Mouse (Mus musculus) embryonic facial prominence, embryonic 13.5 days (tissue): Measurements from ENCODE around the gene Dnaja1. TPM values are rescaled to one million over a fixed set of nuclear protein-coding genes. Genes with fewer than 3 reads are reported as not detected.

Experiments
- ATAC-seq: fragments of 200-750 bp; cut with Nextera tagmentation; 2 replicates; pipeline ENCODE4 v1.8.0; 2017; ENCODE audit warnings: low read depth; ENCODE audit not compliant: insufficient number of reproducible peaks, insufficient read depth, low FRiP score, low TSS enrichment
- H3K27ac ChIP-seq: fragments of 300-500 bp; sonication (generic); 2 replicates; pipeline ENCODE4 v1.5.1; 2015; ENCODE audit warnings: moderate library complexity, mild to moderate bottlenecking, inconsistent platforms
- H3K27me3 ChIP-seq: fragments of 300-500 bp; sonication (generic); 2 replicates; pipeline ENCODE4 v1.6.1; 2015; ENCODE audit warnings: mild to moderate bottlenecking, inconsistent platforms
- H3K36me3 ChIP-seq: fragments of 300-500 bp; sonication (generic); 2 replicates; pipeline ENCODE4 v1.6.1; 2015; ENCODE audit warnings: mild to moderate bottlenecking, inconsistent platforms
- H3K4me1 ChIP-seq: fragments of 300-500 bp; sonication (generic); 2 replicates; pipeline ENCODE4 v1.6.1; 2015; ENCODE audit warnings: inconsistent platforms
- H3K4me2 ChIP-seq: fragments of 300-500 bp; sonication (generic); 2 replicates; pipeline ENCODE4 v1.6.1; 2015; ENCODE audit warnings: moderate library complexity, mild to moderate bottlenecking, inconsistent platforms
- H3K4me3 ChIP-seq: fragments of 300-500 bp; sonication (generic); 2 replicates; pipeline ENCODE4 v1.5.1; 2015; ENCODE audit warnings: mild to moderate bottlenecking, inconsistent platforms
- H3K9ac ChIP-seq: fragments of 300-500 bp; sonication (generic); 2 replicates; pipeline ENCODE4 v1.6.1; 2015; ENCODE audit warnings: mild to moderate bottlenecking, inconsistent platforms
- H3K9me3 ChIP-seq: fragments of 300-500 bp; sonication (generic); 2 replicates; pipeline ENCODE4 v1.6.1; 2016; ENCODE audit warnings: inconsistent platforms
- WGBS: fragments of 180-500 bp; shearing (Covaris S2); methylation state at CpG from one replicate; pipeline ENCODE4 v1.1.7; 2015; ENCODE audit warnings: mixed read lengths; 5-methylcytosine and 5-hydroxymethylcytosine counted together
- polyA plus RNA-seq: library from polyadenylated mRNA; unstranded; fragments of >200 nt; fragmentation: Nextera tagmentation; extraction: Ambion mirVana; gene quantifications from 2 replicates; pipeline ENCODE4 v1.2.1, GENCODE M21; 2015

Dnaja1 gene
- 435 and 438 TPM in 2 replicates for polyA plus RNA-seq

GRCm38 (mm10) chr4:40722011-40722666, at the start of gene Dnaja1:
Dnaja1 (plus strand) TSS chr4:40722150.
- Histone ChIP-seq H3K36me3 (peaks cover 26% of the 10 kb centered on the region), H3K9ac (peak within 1 kb of the TSS; percentile 95), H3K27ac (peak within 1 kb of the TSS; percentile 100), H3K9me3 (no peaks in the 10 kb centered on the region), H3K4me1 (peaks cover 32% of the 10 kb centered on the region), H3K4me2 (peak within 1 kb of the TSS; percentile 64), H3K4me3 (peak within 1 kb of the TSS; percentile 72), H3K27me3 (no peaks in the 10 kb centered on the region)
- WGBS: under 1% methylated on average over 54 of the region's 54 CpGs
- peak; percentile 93 for ATAC-seq

- H3K9ac ChIP-seq: no peak overlapping the region
- H3K27ac ChIP-seq: no peak overlapping the region
- H3K4me1 ChIP-seq: peaks cover 9% of the 10 kb centered on the region
- H3K9me3 ChIP-seq: no peaks in the 10 kb centered on the region
- H3K4me3 ChIP-seq: no peak overlapping the region
- no peak for ATAC-seq
- no peak overlapping the region for H3K4me2 ChIP-seq
- H3K36me3 ChIP-seq: no peaks in the 10 kb centered on the region
- WGBS: 93% methylated on average over 5 of the region's 5 CpGs
- peaks cover 4% of the 10 kb centered on the region; the same call in 1 of the 2 replicates for H3K27me3 ChIP-seq
Measured at GRCm38 (mm10) chr4:40673526-40673925, 48.4 kb upstream of the Dnaja1 start.

- WGBS: 13% methylated on average over 14 of the region's 14 CpGs
- H3K9me3 ChIP-seq: no peaks in the 10 kb centered on the region
- peaks cover 4% of the 10 kb centered on the region; the same call in 1 of the 2 replicates for H3K27me3 ChIP-seq
- H3K36me3 ChIP-seq: no peaks in the 10 kb centered on the region
- peaks cover 9% of the 10 kb centered on the region for H3K4me1 ChIP-seq
- ATAC-seq: no peak
- H3K27ac ChIP-seq: no peak overlapping the region
- H3K9ac ChIP-seq: no peak overlapping the region
- no peak overlapping the region for H3K4me3 ChIP-seq
- H3K4me2 ChIP-seq: peak overlapping the region; percentile 28; the same call in 1 of the 2 replicates
Measured at GRCm38 (mm10) chr4:40676338-40676737, 45.6 kb upstream of the Dnaja1 start.

DNA sequence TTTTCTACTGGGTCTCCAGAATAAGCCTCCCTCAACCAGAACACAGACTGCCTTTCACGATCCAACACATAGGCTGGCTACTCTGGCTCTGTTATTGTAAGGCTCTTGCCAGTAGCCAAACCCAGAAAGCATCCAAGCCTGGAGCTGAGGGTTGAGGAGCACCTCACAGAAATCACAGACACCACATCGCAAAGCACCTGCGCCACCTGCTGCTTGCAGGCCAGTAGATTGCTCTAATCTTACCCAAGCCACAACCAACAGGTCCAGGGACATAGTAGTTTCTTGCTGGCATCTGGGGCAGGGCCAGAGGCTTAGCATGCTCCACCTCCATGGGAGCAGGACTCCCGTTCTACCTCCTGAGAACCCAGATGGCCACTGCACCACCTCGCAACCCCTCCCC, 44.8 kb upstream of the Dnaja1 start:
- Histone ChIP-seq H3K4me3 (no peak overlapping the region), H3K9ac (no peak overlapping the region), H3K4me1 (peaks cover 9% of the 10 kb centered on the region), H3K4me2 (no peak overlapping the region), H3K27ac (no peak overlapping the region), H3K9me3 (no peaks in the 10 kb centered on the region), H3K27me3 (peaks cover 4% of the 10 kb centered on the region; the same call in 1 of the 2 replicates), H3K36me3 (no peaks in the 10 kb centered on the region)
- 35% methylated on average over 5 of the region's 5 CpGs for WGBS
- no peak for ATAC-seq

DNA sequence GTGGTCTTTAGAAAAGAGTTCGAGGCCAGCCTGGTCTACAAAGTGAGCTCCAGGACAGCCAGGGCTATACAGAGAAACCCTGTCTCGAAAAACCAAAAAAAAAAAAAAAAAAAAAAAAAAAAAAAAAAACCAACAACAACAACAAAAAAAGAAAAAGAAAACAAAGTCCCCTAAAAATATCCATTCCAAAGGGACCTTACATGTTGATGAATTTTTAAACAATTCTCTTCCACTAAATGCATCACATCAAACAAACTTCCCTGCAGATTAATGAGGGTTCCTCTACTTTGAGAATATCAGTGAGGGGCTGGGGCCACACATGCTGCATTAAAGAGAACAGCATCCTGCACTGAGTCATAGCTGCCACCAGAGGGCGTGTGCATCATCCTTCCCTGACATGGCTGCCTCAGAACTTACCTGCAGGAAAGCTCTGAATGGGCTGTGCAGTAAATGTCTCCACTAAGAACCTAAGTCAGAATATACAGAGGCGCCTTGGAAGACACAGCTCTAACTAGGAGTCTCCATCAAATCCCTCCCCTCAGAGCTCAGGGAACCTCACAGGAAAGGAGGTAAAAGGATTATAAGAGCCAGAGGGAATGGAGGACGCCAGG, 41.6 kb upstream of the Dnaja1 start:
- H3K9ac ChIP-seq: no peak overlapping the region
- no peak overlapping the region for H3K27ac ChIP-seq
- H3K9me3 ChIP-seq: no peaks in the 10 kb centered on the region
- H3K36me3 ChIP-seq: peaks cover 4% of the 10 kb centered on the region
- no peak for ATAC-seq
- WGBS: 50% methylated on average over 5 of the region's 5 CpGs
- no peak overlapping the region for H3K4me3 ChIP-seq
- peaks cover 4% of the 10 kb centered on the region; the same call in 1 of the 2 replicates for H3K27me3 ChIP-seq
- H3K4me2 ChIP-seq: no peak overlapping the region
- H3K4me1 ChIP-seq: peaks cover 9% of the 10 kb centered on the region

DNA sequence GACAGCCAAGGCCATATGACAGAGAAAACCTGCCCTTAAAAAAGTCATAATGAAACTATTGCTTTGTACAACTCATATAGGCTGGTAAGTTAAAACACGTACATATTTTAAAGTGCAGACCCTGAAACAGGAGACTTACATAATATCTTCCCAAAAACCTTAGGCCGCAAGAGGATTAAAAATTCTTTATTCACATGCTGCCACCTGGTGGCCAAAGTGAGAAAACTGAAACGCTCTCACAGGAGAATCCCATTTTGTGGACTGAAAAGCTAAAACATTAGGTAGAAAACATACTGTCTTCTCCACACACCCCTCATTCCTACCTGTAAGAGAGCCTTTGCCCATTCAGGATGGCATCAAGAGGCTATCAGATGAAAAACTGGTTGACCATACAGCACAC, 40.0 kb upstream of the Dnaja1 start:
- Histone ChIP-seq H3K4me3 (no peak overlapping the region), H3K36me3 (peaks cover 20% of the 10 kb centered on the region), H3K27ac (no peak overlapping the region), H3K4me1 (peaks cover under 1% of the 10 kb centered on the region), H3K27me3 (no peaks in the 10 kb centered on the region), H3K4me2 (no peak overlapping the region), H3K9ac (no peak overlapping the region), H3K9me3 (no peaks in the 10 kb centered on the region)
- 12% methylated on average over 3 of the region's 3 CpGs for WGBS
- no peak for ATAC-seq

GRCm38 (mm10) chr4:40682359-40682758, 39.6 kb upstream of the Dnaja1 start:
- ATAC-seq: no peak
- H3K4me3 ChIP-seq: no peak overlapping the region
- H3K9ac ChIP-seq: no peak overlapping the region
- no peaks in the 10 kb centered on the region for H3K4me1 ChIP-seq
- H3K27ac ChIP-seq: no peak overlapping the region
- peaks cover 23% of the 10 kb centered on the region for H3K36me3 ChIP-seq
- no peaks in the 10 kb centered on the region for H3K9me3 ChIP-seq
- H3K27me3 ChIP-seq: no peaks in the 10 kb centered on the region
- WGBS: 77% methylated on average over 5 of the region's 5 CpGs
- H3K4me2 ChIP-seq: no peak overlapping the region

GRCm38 (mm10) chr4:40683306-40683705, 38.6 kb upstream of the Dnaja1 start:
- Histone ChIP-seq H3K27ac (no peak overlapping the region), H3K36me3 (peaks cover 31% of the 10 kb centered on the region), H3K4me1 (no peaks in the 10 kb centered on the region), H3K9ac (no peak overlapping the region), H3K27me3 (no peaks in the 10 kb centered on the region), H3K4me2 (no peak overlapping the region), H3K4me3 (no peak overlapping the region), H3K9me3 (no peaks in the 10 kb centered on the region)
- ATAC-seq: no peak
- WGBS: 83% methylated on average over 2 of the region's 2 CpGs

- Histone ChIP-seq H3K27ac (no peak overlapping the region), H3K4me2 (no peak overlapping the region), H3K4me3 (no peak overlapping the region), H3K36me3 (peaks cover 76% of the 10 kb centered on the region), H3K9me3 (no peaks in the 10 kb centered on the region), H3K4me1 (no peaks in the 10 kb centered on the region), H3K9ac (no peak overlapping the region), H3K27me3 (no peaks in the 10 kb centered on the region)
- WGBS: 54% methylated on average over 11 of the region's 11 CpGs
- ATAC-seq: no peak
Measured at GRCm38 (mm10) chr4:40691100-40691499, 30.9 kb upstream of the Dnaja1 start.

- peaks cover 7% of the 10 kb centered on the region for H3K4me1 ChIP-seq
- H3K27ac ChIP-seq: no peak overlapping the region
- H3K4me2 ChIP-seq: no peak overlapping the region
- no peaks in the 10 kb centered on the region for H3K27me3 ChIP-seq
- peaks cover 45% of the 10 kb centered on the region for H3K36me3 ChIP-seq
- H3K9me3 ChIP-seq: no peaks in the 10 kb centered on the region
- WGBS: 80% methylated on average over 7 of the region's 7 CpGs
- no peak overlapping the region for H3K4me3 ChIP-seq
- H3K9ac ChIP-seq: no peak overlapping the region
- no peak for ATAC-seq
Measured at GRCm38 (mm10) chr4:40697059-40697458, 24.9 kb upstream of the Dnaja1 start.

DNA sequence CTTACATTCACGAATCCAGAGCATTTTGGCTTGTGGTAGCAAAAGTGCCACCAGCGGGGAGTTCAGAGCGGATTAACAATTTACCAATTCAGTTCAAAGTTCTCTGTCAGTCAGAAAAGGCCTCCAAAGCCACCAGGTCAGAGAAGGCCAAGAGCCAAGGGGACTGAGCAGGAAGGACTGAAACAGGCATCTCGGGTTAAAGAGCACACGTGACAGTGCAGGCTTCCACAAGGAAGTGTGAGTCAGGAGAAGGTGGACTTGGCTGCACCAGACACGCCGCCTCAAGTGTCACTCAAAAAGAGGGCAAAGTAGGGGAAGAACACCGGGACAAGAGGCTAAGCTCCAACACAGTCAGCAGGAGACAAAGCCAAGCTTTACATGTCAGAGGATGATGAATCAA, 21.7 kb upstream of the Dnaja1 start:
- H3K9ac ChIP-seq: 0 out of 2 replicates have a peak overlapping the region, but pooled peaks have one; percentile 6
- 85% methylated on average over 8 of the region's 8 CpGs for WGBS
- H3K4me2 ChIP-seq: no peak overlapping the region
- no peaks in the 10 kb centered on the region for H3K27me3 ChIP-seq
- H3K27ac ChIP-seq: no peak overlapping the region
- H3K9me3 ChIP-seq: no peaks in the 10 kb centered on the region
- no peak for ATAC-seq
- peaks cover 20% of the 10 kb centered on the region for H3K4me1 ChIP-seq
- H3K4me3 ChIP-seq: no peak overlapping the region
- peaks cover 18% of the 10 kb centered on the region for H3K36me3 ChIP-seq

DNA sequence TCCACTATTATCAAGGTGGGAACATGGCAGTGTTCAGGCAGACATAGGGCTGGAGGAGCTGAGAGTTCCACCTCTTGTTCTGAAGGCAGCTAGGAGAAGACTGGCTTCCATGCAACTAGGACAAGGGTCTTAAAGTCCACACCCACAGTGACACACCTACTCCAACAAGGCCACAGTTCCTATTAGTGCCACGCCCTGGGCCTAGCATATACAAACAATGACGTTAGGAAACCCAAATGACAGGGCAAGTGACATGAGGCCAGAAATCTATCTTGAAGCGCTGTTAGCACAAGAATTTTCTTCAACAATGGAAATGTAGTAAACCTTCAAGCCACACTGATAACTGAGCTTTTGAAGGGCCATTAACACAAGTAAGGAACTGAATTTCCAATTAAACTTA, 20.2 kb upstream of the Dnaja1 start:
- no peak for ATAC-seq
- 90% methylated on average over 3 of the region's 3 CpGs for WGBS

More for the DNA sequence above, 20.2 kb upstream of the Dnaja1 start:
- peaks cover 5% of the 10 kb centered on the region for H3K36me3 ChIP-seq
- H3K27ac ChIP-seq: no peak overlapping the region
- peaks cover 20% of the 10 kb centered on the region for H3K4me1 ChIP-seq
- no peaks in the 10 kb centered on the region for H3K27me3 ChIP-seq
- peak overlapping the region; percentile 50 for H3K4me3 ChIP-seq
- peak overlapping the region; percentile 73 for H3K4me2 ChIP-seq
- H3K9ac ChIP-seq: peak overlapping the region; percentile 69; the same call in 1 of the 2 replicates
- H3K9me3 ChIP-seq: no peaks in the 10 kb centered on the region
